Mouse (Mus musculus): ENCODE results near the gene Mmp21. TPM values are rescaled to one million over a fixed set of nuclear protein-coding genes. Genes with fewer than 3 reads are reported as not detected.
A peak's percentile ranks its signal among the peaks of the same experiment; 100 is the strongest.

Gene Mmp21
- polyA plus RNA-seq, 1 experiment from 2014 or later: not detected

DNA sequence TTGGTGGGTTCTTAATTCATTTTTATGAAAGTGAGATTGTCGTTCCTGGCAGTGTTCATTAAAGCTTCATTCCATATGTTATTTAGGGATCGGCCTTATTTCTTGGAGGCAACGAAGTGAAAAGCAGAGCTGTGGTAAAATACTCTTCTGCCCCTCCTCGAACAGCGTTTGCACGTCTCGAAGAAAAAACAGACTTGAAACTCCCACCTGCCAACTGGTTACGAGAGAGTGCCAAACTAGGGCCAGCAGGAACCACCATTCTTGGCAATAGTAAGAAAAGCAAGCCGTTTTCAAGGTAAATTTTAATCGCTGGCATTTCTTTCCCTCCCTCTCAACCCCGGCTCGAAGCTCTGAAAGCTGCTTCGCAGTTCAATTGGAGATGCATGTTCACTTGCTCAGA is 41.0 kb downstream of the Mmp21 start:
- 79% methylated on average over 13 of the region's 13 CpGs for WGBS
- Histone ChIP-seq H3K27me3 (no peaks in the 10 kb centered on the region), H3K27ac (replicated peaks) (no peak overlapping the region), H3K4me2 (replicated peaks) (peak overlapping the region; percentile 89), H3K36me3 (peaks cover 34% of the 10 kb centered on the region), H3K4me1 (peaks cover 18% of the 10 kb centered on the region), H3K9me3 (no peaks in the 10 kb centered on the region), H3K4me3 (peak overlapping the region; percentile 78; the same call in 1 of the 2 replicates), H3K9ac (replicated peaks) (no peak overlapping the region)
- no peak for ATAC-seq (replicated peaks)

DNA sequence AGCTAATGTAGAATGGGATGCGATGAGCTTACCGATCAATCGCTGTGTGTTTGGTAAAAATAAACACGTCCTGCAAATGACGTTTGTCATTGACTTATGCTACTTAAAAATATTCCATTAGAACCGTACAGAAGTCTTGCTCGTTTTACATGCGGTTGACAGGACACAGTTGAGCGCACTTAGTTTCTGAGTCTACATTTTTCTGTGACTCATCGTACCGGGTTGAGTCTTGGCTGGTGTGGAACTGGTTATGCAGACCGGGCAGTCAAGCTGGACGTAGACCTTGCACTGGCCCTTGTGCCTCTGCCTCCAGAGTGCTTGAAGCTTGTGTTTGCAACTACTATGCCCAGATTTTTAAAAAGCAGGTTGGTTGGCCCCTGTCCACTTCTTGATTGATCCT is 41.6 kb downstream of the Mmp21 start:
- Histone ChIP-seq H3K4me3 (peak overlapping the region; percentile 78), H3K4me1 (peaks cover 18% of the 10 kb centered on the region), H3K27me3 (no peaks in the 10 kb centered on the region), H3K9me3 (no peaks in the 10 kb centered on the region), H3K36me3 (peaks cover 29% of the 10 kb centered on the region), H3K9ac (replicated peaks) (peak overlapping the region; percentile 89), H3K27ac (replicated peaks) (0 out of 2 replicates have a peak overlapping the region, but pooled peaks have one; percentile 93), H3K4me2 (replicated peaks) (peak overlapping the region; percentile 89)
- 16% methylated on average over 13 of the region's 13 CpGs for WGBS
- no peak for ATAC-seq (replicated peaks)

DNA sequence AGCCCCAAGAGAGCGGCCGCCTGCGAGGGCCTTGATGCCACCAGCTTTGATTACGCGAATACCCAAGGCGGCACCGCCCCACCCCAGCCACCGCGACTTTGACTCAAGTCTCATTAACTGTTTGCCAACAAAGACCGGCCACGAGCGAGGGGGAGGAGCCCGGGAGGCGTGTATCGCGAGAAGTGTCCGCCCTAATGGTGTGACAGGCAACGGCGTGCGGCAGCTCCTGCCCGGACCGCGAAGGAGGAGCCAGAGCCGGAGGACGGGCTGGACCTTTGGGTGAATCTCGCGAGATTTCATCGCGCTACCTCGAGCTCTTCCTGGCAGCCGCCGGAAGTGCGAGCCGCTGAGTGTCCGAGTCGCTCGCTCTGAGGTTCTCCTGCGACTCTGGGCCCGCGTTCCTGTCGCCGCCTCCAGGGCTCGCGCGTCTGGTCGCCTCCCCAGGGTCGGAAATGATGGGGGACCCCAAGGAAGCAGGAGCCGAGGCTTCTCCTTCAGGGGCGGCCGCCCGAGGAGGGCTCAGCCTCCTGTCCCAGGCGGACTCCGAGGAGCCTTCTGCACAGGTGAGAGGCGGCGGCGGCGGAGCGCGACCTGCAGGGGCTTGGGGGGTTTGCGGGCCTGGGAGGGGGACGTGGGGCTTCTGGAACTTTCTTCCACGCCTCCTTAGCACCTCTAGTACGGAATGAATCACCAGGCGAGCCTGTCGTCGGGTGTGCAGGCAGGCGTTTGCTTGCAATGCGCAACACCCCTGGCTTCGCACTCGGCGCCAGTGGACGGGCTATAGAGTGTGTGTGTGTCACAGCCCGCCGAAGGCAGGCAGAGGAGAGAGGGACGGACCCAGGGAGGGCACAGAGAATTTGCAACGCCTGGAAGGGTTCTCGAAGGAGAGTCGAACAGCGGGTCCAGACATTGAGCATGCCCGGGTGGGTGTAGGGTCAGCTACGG is 42.2 kb downstream of the Mmp21 start, which contains the start of gene Edrf1:
Gene Edrf1 (plus strand): TSS at position 183 of the 945 bp plus-strand sequence.
- Histone ChIP-seq H3K27me3 (no peaks in the 10 kb centered on the region), H3K4me3 (peak within 1 kb of the TSS; percentile 78), H3K4me2 (replicated peaks) (peak within 1 kb of the TSS; percentile 89), H3K9me3 (no peaks in the 10 kb centered on the region), H3K9ac (replicated peaks) (peak within 1 kb of the TSS; percentile 89), H3K4me1 (peaks cover 18% of the 10 kb centered on the region), H3K27ac (replicated peaks) (peak within 1 kb of the TSS; percentile 93), H3K36me3 (peaks cover 22% of the 10 kb centered on the region)
- WGBS: under 1% methylated on average over 81 of the region's 81 CpGs
- ATAC-seq (replicated peaks): peak; percentile 98

DNA sequence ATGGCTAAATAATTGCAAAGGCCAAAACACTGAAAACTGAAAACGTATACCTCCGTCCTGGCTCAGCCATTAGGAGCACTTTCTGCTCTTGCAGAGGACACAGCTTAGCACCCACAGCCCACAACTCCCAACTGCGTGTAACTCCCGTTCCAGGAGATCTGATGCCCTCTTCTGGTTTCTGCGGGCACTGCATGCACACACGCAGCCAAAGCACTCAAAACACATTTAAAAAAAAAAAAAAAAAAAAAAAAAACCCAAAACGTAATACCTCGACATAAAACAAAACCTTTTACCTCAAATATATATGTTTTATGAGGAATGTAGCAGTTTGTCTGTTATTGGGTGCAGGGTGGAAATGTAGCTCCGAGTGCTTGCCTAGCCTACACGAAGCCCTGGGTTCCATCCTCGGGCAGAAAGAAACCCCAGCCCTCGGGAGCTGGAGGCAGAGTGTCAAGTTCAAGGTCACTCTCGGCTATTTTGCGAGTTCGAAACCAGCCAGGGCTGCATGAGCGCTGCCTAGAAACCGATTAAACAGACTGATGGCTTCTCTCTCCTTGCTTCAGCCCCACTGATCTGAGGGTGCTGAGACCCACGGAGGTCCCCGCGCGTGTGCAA is 43.0 kb downstream of the Mmp21 start:
- Histone ChIP-seq H3K4me3 (peak overlapping the region; percentile 78), H3K9ac (replicated peaks) (peak overlapping the region; percentile 89), H3K4me2 (replicated peaks) (peak overlapping the region; percentile 89), H3K4me1 (peaks cover 18% of the 10 kb centered on the region), H3K36me3 (peaks cover 14% of the 10 kb centered on the region), H3K27me3 (no peaks in the 10 kb centered on the region), H3K27ac (replicated peaks) (peak overlapping the region; percentile 93), H3K9me3 (no peaks in the 10 kb centered on the region)
- peak; percentile 56 for ATAC-seq (replicated peaks)
- 2% methylated on average over 21 of the region's 21 CpGs for WGBS

DNA sequence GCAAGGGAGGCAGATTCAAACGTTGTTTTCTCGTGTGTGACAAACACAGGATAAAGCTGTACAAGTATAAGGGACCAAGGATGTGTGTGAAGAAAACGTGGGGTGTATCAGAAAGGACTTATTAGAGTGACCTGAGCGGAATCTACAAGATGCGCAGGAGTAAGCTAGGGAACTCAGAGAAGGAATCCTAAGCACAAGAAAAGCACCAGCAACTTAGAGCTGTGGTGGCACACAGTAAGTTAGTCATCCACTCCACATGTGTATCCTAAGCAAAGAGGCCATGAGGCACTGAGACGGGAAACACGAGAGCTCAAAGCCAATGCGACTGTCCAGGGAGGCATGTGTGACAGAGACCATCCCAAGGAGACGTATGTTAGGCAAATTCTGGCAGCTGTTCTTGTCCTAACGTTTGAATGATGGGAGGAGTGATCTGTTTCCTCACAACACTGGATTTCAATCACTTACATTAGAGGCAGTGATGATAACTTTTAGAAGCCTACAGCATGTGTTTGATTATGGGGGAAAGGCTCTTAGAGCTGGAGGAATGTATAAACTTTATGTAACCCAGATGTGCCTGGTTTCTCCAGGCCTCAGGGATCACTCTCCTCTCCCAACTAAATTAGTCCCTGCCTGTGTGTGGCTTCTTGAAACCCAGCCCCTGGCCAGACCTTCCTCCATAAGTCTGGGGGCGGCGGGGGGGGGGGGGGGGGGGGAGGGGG is 44.8 kb downstream of the Mmp21 start:
- Histone ChIP-seq H3K27me3 (no peaks in the 10 kb centered on the region), H3K27ac (replicated peaks) (no peak overlapping the region), H3K4me2 (replicated peaks) (no peak overlapping the region), H3K36me3 (peaks cover 3% of the 10 kb centered on the region; the same call in 1 of the 2 replicates), H3K4me1 (peaks cover 18% of the 10 kb centered on the region), H3K9me3 (no peaks in the 10 kb centered on the region), H3K4me3 (no peak overlapping the region), H3K9ac (replicated peaks) (no peak overlapping the region)
- ATAC-seq (replicated peaks): no peak
- 49% methylated on average over 12 of the region's 12 CpGs for WGBS

DNA sequence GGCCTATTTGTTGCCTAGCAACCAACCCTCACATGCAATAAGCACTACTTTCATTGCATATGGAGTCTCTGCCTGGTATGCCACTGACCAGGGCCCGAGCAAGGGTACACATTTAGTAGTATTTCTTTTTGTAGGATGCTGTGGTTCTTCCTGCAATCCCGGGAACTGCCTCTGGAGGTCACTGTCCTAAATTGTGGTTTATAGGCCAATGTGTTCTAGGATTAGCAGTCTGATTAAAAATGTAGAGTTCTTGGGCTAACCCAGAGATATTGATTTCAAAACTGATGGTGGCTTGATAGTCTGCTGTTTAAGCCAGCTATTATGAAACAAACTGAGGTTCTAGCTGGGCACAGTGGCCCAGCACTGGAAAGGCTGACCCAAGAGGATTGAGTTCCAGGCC is 47.4 kb downstream of the Mmp21 start:
- H3K4me2 ChIP-seq (replicated peaks): no peak overlapping the region
- no peaks in the 10 kb centered on the region for H3K36me3 ChIP-seq
- peaks cover 7% of the 10 kb centered on the region for H3K4me1 ChIP-seq
- no peak overlapping the region for H3K9ac ChIP-seq (replicated peaks)
- H3K27me3 ChIP-seq: no peaks in the 10 kb centered on the region
- H3K4me3 ChIP-seq: no peak overlapping the region
- ATAC-seq (replicated peaks): no peak
- no peak overlapping the region for H3K27ac ChIP-seq (replicated peaks)
- 22% methylated on average over 2 of the region's 2 CpGs for WGBS
- H3K9me3 ChIP-seq: no peaks in the 10 kb centered on the region

DNA sequence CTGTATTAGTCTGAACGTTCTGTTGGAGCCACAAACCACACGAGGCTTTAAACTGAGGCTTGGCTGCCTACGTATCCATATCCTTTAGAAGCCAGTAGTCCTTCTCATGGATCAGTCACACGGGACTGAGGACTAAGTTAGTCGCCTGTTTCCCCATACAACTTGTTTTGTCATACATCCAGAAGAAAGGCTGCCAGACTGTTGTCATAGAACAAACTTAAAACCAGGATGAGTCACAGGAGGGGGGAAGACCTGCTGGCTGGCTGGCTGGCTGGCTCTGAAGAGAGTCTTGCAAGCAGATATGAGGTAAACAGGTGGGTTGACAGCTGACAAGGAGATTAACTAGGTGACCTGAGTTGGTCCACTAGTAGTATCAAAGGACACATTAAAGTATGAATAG is 49.0 kb downstream of the Mmp21 start:
- Histone ChIP-seq H3K27me3 (no peaks in the 10 kb centered on the region), H3K4me1 (peaks cover 8% of the 10 kb centered on the region), H3K27ac (replicated peaks) (no peak overlapping the region), H3K4me3 (no peak overlapping the region), H3K9me3 (no peaks in the 10 kb centered on the region), H3K9ac (replicated peaks) (no peak overlapping the region), H3K36me3 (no peaks in the 10 kb centered on the region), H3K4me2 (replicated peaks) (no peak overlapping the region)
- 81% methylated on average over 5 of the region's 5 CpGs for WGBS
- ATAC-seq (replicated peaks): no peak

DNA sequence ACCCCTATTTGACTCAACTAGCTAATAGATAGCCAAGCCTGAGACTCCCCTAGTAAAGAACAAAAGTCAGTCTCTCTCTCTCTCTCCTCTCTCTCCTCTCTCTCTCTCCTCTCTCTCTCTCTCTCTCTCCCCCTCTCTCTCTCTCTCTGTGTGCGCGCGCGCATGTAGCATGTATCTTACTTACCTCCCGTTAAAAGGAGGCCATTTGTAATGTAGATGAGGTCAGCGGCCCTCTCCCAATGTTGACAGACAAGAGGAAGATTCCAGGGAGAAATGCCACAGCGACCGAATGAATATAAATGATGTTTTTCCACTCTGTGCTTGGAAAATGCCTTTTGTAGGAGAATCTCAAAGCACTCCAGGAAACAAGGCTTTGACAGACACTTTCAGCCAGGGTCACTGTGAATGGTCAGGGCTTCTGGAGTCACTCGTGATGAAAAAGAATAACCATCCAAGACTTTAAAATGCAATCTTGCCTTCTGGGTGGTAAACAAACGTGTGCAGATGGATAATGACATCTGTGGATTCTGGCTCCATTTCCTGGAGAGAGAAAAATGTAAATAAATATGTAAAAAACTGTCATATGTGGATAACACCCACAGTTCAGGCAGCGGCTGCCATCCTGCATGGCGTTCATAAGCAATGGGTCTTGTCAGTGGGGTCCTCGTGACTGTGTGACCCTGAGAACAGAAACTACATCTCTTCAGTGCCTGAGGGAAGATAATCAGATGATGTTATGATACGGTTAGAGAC is 52.5 kb downstream of the Mmp21 start:
- no peak overlapping the region for H3K4me2 ChIP-seq (replicated peaks)
- H3K27me3 ChIP-seq: no peaks in the 10 kb centered on the region
- no peak for ATAC-seq (replicated peaks)
- H3K4me1 ChIP-seq: peaks cover 8% of the 10 kb centered on the region
- H3K9ac ChIP-seq (replicated peaks): no peak overlapping the region
- H3K27ac ChIP-seq (replicated peaks): peak overlapping the region; percentile 44; the same call in 1 of the 2 replicates
- H3K36me3 ChIP-seq: no peaks in the 10 kb centered on the region
- 45% methylated on average over 13 of the region's 14 CpGs for WGBS
- H3K4me3 ChIP-seq: no peak overlapping the region
- no peaks in the 10 kb centered on the region for H3K9me3 ChIP-seq

Other genes with a start within 250 kb of the Mmp21 start
- not detected in 2 replicates for gene Tex36, start 77.9 kb downstream of the Mmp21 start, polyA plus RNA-seq (2015; fragmentation: Nextera tagmentation; extraction: Ambion mirVana)
- gene Edrf1, start 42.5 kb downstream of the Mmp21 start, polyA plus RNA-seq (2015; fragmentation: Nextera tagmentation; extraction: Ambion mirVana): 22.6 and 25.9 TPM in 2 replicates
- 115 and 117 TPM in 2 replicates for gene Bccip, start 29.3 kb upstream of the Mmp21 start, polyA plus RNA-seq (2015; fragmentation: Nextera tagmentation; extraction: Ambion mirVana)
- 52.9 and 55.3 TPM in 2 replicates for gene Uros, start 30.0 kb upstream of the Mmp21 start, polyA plus RNA-seq (2015; fragmentation: Nextera tagmentation; extraction: Ambion mirVana)
- gene Fank1, start 96.8 kb upstream of the Mmp21 start, polyA plus RNA-seq (2015; fragmentation: Nextera tagmentation; extraction: Ambion mirVana): 4.0 TPM in 2 replicates
- gene Dhx32, start 102.7 kb upstream of the Mmp21 start, polyA plus RNA-seq (2015; fragmentation: Nextera tagmentation; extraction: Ambion mirVana): 50.3 and 53.0 TPM in 2 replicates

Measured in forebrain, embryonic 15.5 days (tissue).